Mouse (Mus musculus): ENCODE results near the gene Scaf4. TPM values are rescaled to one million over a fixed set of nuclear protein-coding genes. Genes with fewer than 3 reads are reported as not detected.

Gene Scaf4
- total RNA-seq, 2 experiments from 2014 or later, result 31.0 to 85.9 TPM

Other genes starting within 250 kb of the Scaf4 start
- gene Tiam1, start 140.7 kb downstream of the Scaf4 start, total RNA-seq (2015; ENCODE audit: low replicate concordance), result 7.5 and 10.1 TPM in 2 replicates
- 9.6 and 28.4 TPM in 2 replicates for gene Tiam1, start 140.7 kb downstream of the Scaf4 start, total RNA-seq (2017; ENCODE audit: low replicate concordance)
- 342 and 358 TPM in 2 replicates for gene Sod1, start 63.7 kb downstream of the Scaf4 start, total RNA-seq (2015; ENCODE audit: low replicate concordance)
- gene Sod1, start 63.7 kb downstream of the Scaf4 start, total RNA-seq (2017; ENCODE audit: low replicate concordance), result 292 and 427 TPM in 2 replicates
- not detected in 2 replicates for gene Hunk, start 101.5 kb upstream of the Scaf4 start, total RNA-seq (2015; ENCODE audit: low replicate concordance)
- not detected in 2 replicates for gene Hunk, start 101.5 kb upstream of the Scaf4 start, total RNA-seq (2017; ENCODE audit: low replicate concordance)

Data from erythroid progenitor cell, adult 5-6 weeks (primary cell).